Mouse (Mus musculus): Measurements from ENCODE around the gene Crcp.

Gene Crcp

DNA sequence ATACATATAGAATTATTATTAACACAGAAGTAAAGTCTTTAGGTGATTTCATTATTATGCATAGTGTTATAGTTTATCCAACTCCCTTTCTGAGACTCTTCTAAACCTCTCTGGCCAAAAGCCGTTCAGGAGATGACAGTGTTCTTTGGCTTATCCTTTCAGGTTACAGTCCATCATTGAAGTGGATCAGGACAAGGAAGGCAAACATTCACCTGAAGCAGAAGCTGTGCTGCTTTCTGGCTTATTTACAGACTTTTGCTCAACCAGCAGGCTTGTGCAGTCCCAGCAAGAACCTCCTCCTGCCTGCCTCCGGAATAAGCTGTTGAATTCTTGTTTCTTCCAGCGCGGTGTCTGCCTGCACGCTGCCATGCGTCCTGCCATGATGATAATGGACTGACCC, 43.9 kb downstream of the Crcp start, which contains the start of gene Tpst1:
Gene Tpst1 (plus strand): TSS at position 301 of the 400 bp plus-strand sequence.
- H3K4me3 ChIP-seq (replicated peaks; ENCODE audit: low read length): no peak within 1 kb of the TSS
- no peaks in the 10 kb centered on the region for H3K36me3 ChIP-seq (ENCODE audit: insufficient read depth, low read length)
- H3K27me3 ChIP-seq (ENCODE audit: insufficient read depth, low read length): peaks cover 37% of the 10 kb centered on the region
- H3K9me3 ChIP-seq (ENCODE audit: low read length): no peaks in the 10 kb centered on the region
- TF ChIP-seq CTCF (conservative IDR thresholded peaks at IDR 0.05; ENCODE audit: low read length) (no peak), NANOG (IDR thresholded peaks at IDR 0.05; ENCODE audit: borderline replicate concordance, low read length) (no peak), POU5F1 (IDR thresholded peaks at IDR 0.05; ENCODE audit: borderline replicate concordance, low read length) (no peak)
- peaks cover 29% of the 10 kb centered on the region for H3K4me1 ChIP-seq (replicated peaks; ENCODE audit: low read depth, low read length)

DNA sequence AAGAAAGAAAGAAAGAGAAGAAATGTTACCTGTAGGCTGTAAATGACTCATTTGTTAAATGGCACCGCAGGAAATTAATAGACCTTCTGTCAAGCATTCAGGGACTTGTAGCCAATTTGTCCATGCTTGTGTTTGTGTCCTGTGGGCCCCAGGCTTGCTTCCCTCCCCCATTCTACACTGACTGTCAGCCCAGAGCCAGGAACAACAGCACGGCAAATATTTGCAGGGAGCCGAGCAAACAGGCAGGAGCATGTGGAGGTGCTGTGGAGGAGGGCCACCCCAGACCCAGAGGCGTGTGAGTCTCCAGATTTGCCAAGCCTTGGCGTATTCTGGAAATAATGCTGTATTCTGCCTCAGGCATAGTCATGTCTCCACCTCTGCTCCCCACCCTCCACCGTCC, 45.4 kb downstream of the Crcp start:
- no peak for TF ChIP-seq CTCF (conservative IDR thresholded peaks at IDR 0.05; ENCODE audit: low read length)
- TF ChIP-seq POU5F1 (IDR thresholded peaks at IDR 0.05; ENCODE audit: borderline replicate concordance, low read length): no peak
- TF ChIP-seq NANOG (IDR thresholded peaks at IDR 0.05; ENCODE audit: borderline replicate concordance, low read length): no peak
- Histone ChIP-seq H3K9me3 (ENCODE audit: low read length) (no peaks in the 10 kb centered on the region), H3K4me1 (replicated peaks; ENCODE audit: low read depth, low read length) (peaks cover 36% of the 10 kb centered on the region), H3K27me3 (ENCODE audit: insufficient read depth, low read length) (peaks cover 41% of the 10 kb centered on the region), H3K36me3 (ENCODE audit: insufficient read depth, low read length) (no peaks in the 10 kb centered on the region), H3K4me3 (replicated peaks; ENCODE audit: low read length) (no peak overlapping the region)

DNA sequence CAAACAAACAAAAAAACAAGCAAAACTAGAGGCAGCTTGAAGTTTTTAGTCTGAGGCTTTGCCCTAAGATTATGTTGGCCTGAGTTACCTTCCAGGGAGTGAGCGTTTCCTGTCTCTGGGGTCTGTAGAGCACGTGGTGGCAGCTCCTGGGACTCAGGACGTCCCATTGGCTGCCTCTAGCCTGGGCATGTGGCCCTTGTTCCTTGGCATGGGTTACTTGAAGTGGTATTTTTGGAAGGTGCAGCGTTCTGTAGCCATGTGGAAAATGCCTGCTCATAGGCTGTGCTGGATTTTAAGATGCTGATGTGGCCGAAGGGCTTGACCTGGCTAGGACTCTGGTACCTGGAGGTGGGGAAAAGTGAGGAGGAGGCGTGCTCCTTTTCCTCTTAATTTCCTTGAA, 47.3 kb downstream of the Crcp start:
- Histone ChIP-seq H3K27me3 (ENCODE audit: insufficient read depth, low read length) (peaks cover 37% of the 10 kb centered on the region), H3K4me1 (replicated peaks; ENCODE audit: low read depth, low read length) (peaks cover 46% of the 10 kb centered on the region), H3K9me3 (ENCODE audit: low read length) (peaks cover 2% of the 10 kb centered on the region), H3K4me3 (replicated peaks; ENCODE audit: low read length) (no peak overlapping the region), H3K36me3 (ENCODE audit: insufficient read depth, low read length) (peaks cover 10% of the 10 kb centered on the region)
- TF ChIP-seq CTCF (conservative IDR thresholded peaks at IDR 0.05; ENCODE audit: low read length): no peak
- no peak for TF ChIP-seq POU5F1 (IDR thresholded peaks at IDR 0.05; ENCODE audit: borderline replicate concordance, low read length)
- no peak for TF ChIP-seq NANOG (IDR thresholded peaks at IDR 0.05; ENCODE audit: borderline replicate concordance, low read length)

DNA sequence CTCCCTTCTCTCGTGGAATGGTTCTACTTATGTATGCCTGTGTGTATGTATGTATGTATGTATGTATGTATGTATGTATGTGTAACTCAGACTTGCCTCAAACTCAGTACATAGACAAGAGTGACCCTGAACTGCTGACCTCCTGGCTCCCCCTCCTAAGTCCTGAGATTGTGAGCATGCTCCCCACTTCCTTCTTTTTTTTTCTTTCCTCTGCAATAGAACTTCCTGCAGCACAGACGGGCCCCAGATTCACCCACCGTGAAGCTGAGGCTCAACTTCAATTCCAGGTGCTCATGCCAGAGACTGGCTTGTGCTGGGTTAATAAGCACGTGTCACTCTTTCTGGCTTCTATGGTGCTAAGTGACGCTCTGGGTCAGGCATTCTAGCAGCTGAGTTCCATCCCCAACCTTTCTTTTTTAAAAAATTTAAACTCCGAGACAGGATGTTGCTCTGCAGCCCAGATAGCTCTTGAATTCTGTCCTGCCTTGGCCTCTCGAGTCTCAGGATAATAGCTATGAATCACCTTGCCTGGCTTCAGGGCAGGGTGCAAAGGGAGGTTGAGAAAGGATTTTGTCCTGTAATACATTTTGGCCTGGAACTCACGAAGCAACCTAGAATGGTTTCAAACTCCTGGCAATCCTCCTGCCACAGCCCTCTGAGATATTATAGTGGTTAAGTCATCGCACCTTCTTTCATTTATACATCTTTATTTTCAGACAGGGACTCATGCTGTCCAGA, 49.2 kb downstream of the Crcp start:
- Histone ChIP-seq H3K4me3 (replicated peaks; ENCODE audit: low read length) (no peak overlapping the region), H3K36me3 (ENCODE audit: insufficient read depth, low read length) (peaks cover 27% of the 10 kb centered on the region), H3K4me1 (replicated peaks; ENCODE audit: low read depth, low read length) (peaks cover 49% of the 10 kb centered on the region), H3K27me3 (ENCODE audit: insufficient read depth, low read length) (peaks cover 30% of the 10 kb centered on the region), H3K9me3 (ENCODE audit: low read length) (peaks cover 6% of the 10 kb centered on the region)
- TF ChIP-seq NANOG (IDR thresholded peaks at IDR 0.05; ENCODE audit: borderline replicate concordance, low read length): no peak

DNA sequence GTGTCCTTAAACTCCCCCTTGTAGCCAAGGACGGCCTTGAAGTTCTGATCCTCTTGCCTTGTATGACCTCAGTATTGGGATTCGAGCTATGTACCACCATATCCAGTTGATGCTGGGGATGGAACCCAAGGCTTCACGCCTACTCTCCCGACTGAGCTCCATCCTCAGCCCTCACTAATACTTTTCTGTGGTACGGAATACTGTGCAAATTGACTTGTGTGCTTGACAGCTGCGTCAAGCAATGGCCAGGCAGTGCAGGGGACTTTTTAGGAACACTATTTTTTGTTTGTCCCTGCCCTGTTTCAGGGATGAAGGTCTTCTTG, 49.7 kb downstream of the Crcp start:
- TF ChIP-seq CTCF (conservative IDR thresholded peaks at IDR 0.05; ENCODE audit: low read length) (no peak), POU5F1 (IDR thresholded peaks at IDR 0.05; ENCODE audit: borderline replicate concordance, low read length) (no peak), NANOG (IDR thresholded peaks at IDR 0.05; ENCODE audit: borderline replicate concordance, low read length) (no peak)
- Histone ChIP-seq H3K4me1 (replicated peaks; ENCODE audit: low read depth, low read length) (peaks cover 53% of the 10 kb centered on the region), H3K4me3 (replicated peaks; ENCODE audit: low read length) (peak overlapping the region; percentile 91), H3K27me3 (ENCODE audit: insufficient read depth, low read length) (peaks cover 28% of the 10 kb centered on the region), H3K36me3 (ENCODE audit: insufficient read depth, low read length) (peaks cover 33% of the 10 kb centered on the region), H3K9me3 (ENCODE audit: low read length) (peaks cover 6% of the 10 kb centered on the region)

DNA sequence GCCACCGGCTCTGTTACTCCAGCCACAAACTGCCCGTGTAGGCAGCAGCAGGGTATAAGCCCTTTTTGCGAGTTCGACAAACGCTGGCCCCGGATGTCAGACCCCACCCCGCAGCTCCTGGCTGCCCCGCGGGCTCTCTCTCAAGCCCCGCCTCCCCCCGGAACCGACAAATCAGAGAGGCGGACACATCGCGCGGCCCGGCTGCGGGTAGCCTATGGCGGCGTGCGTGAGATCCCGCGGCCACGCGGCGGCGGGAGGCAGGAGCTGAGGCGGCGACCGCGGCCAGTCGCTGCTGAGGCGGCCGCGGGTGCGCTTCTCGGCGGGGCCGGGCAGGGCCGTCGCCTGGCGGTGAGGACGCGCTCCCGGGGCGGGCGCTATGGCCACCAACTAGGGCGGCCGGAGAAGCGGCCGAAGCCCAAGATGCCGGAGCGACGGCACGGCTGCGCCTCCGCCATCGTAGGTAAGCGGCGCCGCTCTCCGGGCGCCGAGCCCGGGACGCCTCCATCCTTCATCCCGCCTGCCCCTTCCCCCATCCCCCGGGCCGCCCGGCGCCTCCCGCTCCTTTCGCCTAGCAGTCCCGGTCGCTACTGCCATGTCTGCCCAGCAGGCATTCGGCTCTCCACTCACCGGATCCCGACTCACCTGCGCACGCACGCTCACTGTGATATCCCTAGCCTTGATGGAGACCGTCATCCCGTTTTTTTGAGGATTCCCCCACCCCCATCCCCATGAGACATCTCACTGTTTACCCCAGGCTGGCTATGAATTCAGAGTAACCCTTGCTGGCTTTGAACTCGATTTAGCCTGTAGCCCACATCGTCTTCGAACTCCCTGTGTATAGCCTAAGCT, 50.3 kb downstream of the Crcp start:
- Histone ChIP-seq H3K4me3 (replicated peaks; ENCODE audit: low read length) (peak overlapping the region; percentile 91), H3K27me3 (ENCODE audit: insufficient read depth, low read length) (peaks cover 28% of the 10 kb centered on the region), H3K9me3 (ENCODE audit: low read length) (peaks cover 6% of the 10 kb centered on the region), H3K4me1 (replicated peaks; ENCODE audit: low read depth, low read length) (peaks cover 50% of the 10 kb centered on the region), H3K36me3 (ENCODE audit: insufficient read depth, low read length) (peaks cover 39% of the 10 kb centered on the region)
- TF ChIP-seq CTCF (conservative IDR thresholded peaks at IDR 0.05; ENCODE audit: low read length): no peak
- TF ChIP-seq NANOG (IDR thresholded peaks at IDR 0.05; ENCODE audit: borderline replicate concordance, low read length): no peak

DNA sequence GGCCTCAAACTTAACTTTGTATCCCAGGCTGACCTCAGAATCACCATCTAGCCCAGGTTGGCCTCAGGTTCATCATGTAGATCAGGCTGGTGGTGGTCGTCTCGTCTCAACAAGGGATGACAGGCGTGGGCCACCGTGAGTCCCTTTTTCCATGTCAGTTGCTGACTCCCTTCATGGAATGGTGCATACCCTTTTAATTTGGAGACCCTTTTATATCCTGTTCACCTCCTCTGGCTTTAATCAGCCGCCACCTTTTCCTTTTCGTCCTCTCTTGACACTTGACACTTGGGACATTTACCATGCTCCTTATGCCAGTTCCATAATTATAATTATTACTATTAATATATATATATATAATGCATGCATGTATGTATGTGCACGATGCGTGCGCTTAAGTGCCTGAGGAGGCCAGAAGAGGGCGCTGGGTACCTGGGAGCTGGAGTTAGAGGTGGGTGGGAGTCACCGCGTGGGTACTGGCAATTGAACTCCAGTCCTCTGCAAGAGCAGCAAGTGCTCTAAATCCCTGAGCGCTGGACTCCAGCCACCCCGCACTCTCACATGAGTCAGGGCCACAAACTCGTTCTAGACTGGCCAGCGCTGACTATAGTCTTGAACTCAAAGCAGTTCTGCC, 51.1 kb downstream of the Crcp start:
- Histone ChIP-seq H3K4me1 (replicated peaks; ENCODE audit: low read depth, low read length) (peaks cover 47% of the 10 kb centered on the region), H3K4me3 (replicated peaks; ENCODE audit: low read length) (peak overlapping the region; percentile 91), H3K27me3 (ENCODE audit: insufficient read depth, low read length) (peaks cover 28% of the 10 kb centered on the region), H3K9me3 (ENCODE audit: low read length) (peaks cover 6% of the 10 kb centered on the region), H3K36me3 (ENCODE audit: insufficient read depth, low read length) (peaks cover 44% of the 10 kb centered on the region)
- TF ChIP-seq NANOG (IDR thresholded peaks at IDR 0.05; ENCODE audit: borderline replicate concordance, low read length) (no peak), POU5F1 (IDR thresholded peaks at IDR 0.05; ENCODE audit: borderline replicate concordance, low read length) (no peak), CTCF (conservative IDR thresholded peaks at IDR 0.05; ENCODE audit: low read length) (peak; percentile 52)

DNA sequence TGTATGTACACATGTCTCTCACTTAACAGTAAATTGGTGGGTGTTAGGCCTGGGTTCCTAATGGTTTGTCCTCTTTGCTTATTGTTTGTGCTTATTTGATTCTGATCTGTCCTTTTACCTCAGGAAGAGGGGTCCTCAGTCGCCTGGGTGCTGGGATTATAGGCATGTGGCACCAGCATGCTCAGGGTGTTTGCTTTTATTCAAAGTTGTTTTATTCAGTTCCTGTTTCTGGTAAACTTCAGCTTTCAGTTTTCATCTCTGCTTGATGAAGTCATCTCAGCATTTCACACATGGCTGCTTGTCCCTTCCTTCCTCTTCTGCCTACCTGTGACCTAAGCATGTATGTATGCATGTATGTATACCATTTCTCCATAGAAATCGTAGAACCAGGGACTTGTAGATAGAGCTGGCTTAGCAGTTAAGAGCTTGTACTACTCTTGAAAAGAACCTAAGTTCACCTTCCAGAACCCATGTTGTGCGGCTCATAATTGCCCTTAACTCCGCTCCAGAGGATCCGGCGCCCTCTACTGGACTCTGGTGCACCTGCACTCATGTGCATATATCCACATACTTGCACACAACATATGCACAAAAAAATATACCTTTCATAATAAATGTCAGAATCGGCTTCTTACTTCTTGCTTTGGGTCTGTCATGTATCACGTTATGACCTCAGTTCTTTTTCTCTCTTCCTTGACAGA, 52.2 kb downstream of the Crcp start:
- Histone ChIP-seq H3K4me3 (replicated peaks; ENCODE audit: low read length) (no peak overlapping the region), H3K4me1 (replicated peaks; ENCODE audit: low read depth, low read length) (peaks cover 37% of the 10 kb centered on the region), H3K9me3 (ENCODE audit: low read length) (peaks cover 6% of the 10 kb centered on the region), H3K27me3 (ENCODE audit: insufficient read depth, low read length) (peaks cover 28% of the 10 kb centered on the region), H3K36me3 (ENCODE audit: insufficient read depth, low read length) (peaks cover 52% of the 10 kb centered on the region)
- TF ChIP-seq POU5F1 (IDR thresholded peaks at IDR 0.05; ENCODE audit: borderline replicate concordance, low read length): no peak
- no peak for TF ChIP-seq NANOG (IDR thresholded peaks at IDR 0.05; ENCODE audit: borderline replicate concordance, low read length)
- TF ChIP-seq CTCF (conservative IDR thresholded peaks at IDR 0.05; ENCODE audit: low read length): peak; percentile 66
